Mouse (Mus musculus) heart, postnatal 14 days (tissue): ENCODE data around the gene Gm1553. TPM values are rescaled to one million over a fixed set of nuclear protein-coding genes. Genes with fewer than 3 reads are reported as not detected.

Experiments
- DNase-seq, 2 experiments: peaks; one replicate each; pipeline ENCODE4 v3.0.0; 2021 to 2022
- intact Hi-C: fragments of 180-260 bp; cut with DNase I; formaldehyde crosslinking; loops from one replicate; pipeline ENCODE4 v1.15.1; 2025
- long read RNA-seq, 2 experiments: library from polyadenylated mRNA; stranded (forward); transcript quantifications; one replicate each; pipeline ENCODE4 v2.0.0; 2021
- total RNA-seq, 2 experiments: library from RNA; stranded (reverse); gene quantifications; 2 replicates each; pipeline ENCODE4 v1.2.3; 2021

The Gm1553 gene
- total RNA-seq, result not detected
- long read RNA-seq, experiment 1, result 0 reads
- long read RNA-seq, experiment 2, result 0 reads

DNA sequence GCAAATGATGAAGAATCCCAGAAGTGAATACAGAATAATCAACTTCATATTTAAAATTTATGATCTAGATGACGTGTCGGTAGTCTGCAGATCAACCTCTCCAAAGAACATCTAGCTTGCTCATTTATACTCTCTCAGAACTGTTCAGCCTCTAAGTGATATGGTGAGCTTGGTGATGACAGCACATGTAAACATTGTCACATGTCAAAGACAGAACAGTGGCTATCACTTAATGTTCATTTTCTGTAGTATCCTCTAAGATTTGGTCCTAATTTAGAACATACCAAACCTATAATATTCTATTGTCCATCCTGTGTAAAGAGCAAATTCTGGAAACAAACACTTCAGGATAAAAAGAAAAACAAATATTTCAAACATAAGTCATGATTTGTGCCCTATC, at the start of gene Gm1553:
Gene Gm1553, minus strand, starts transcription at position 101 of the 400 bp plus-strand sequence.
- intact Hi-C loops, result no loop called here
- DNase-seq, result no peak

Other genes starting within 250 kb of the Gm1553 start
- gene 4932415D10Rik, start 176.0 kb downstream of the Gm1553 start, total RNA-seq, result not detected
- gene Gm4924, start 138.4 kb downstream of the Gm1553 start, total RNA-seq, result 1 to 10 TPM; 2.2 to 3.9 TPM
- 10 to 100 TPM; 20.5 to 25.0 TPM for gene 1190007I07Rik, start 130.6 kb upstream of the Gm1553 start, total RNA-seq
- gene Tdg, start 137.2 kb upstream of the Gm1553 start, total RNA-seq, result 10 to 100 TPM; 22.9 to 23.8 TPM
- 1 to 10 TPM; 3.0 to 4.7 TPM for gene Glt8d2, start 198.0 kb upstream of the Gm1553 start, total RNA-seq
- 10 to 100 TPM; 32.9 to 33.8 TPM for gene Hcfc2, start 203.5 kb upstream of the Gm1553 start, total RNA-seq